Mouse (Mus musculus): ENCODE measurements around the gene Ccdc18. TPM values are rescaled to one million over a fixed set of nuclear protein-coding genes. Genes with fewer than 3 reads are reported as not detected.
"Not testable (repeated sequence)": the region's sequence is repeated elsewhere in the genome, so short reads cannot be mapped to it uniquely, and the experiment has no call there.

Gene Ccdc18
- total RNA-seq, 2 experiments from 2014 or later: 15.7 to 20.0 TPM

- ATAC-seq (replicated peaks; ENCODE audit: poor library complexity): 0 out of 2 replicates have a peak, but pooled peaks have one; percentile 29
These were observed 122.6 kb downstream of the Ccdc18 start for GRCm38 (mm10) chr5:108255259-108255658.

GRCm38 (mm10) chr5:108262722-108263121 is 130.0 kb downstream of the Ccdc18 start:
- peak; percentile 80 for ATAC-seq (replicated peaks; ENCODE audit: poor library complexity)

DNA sequence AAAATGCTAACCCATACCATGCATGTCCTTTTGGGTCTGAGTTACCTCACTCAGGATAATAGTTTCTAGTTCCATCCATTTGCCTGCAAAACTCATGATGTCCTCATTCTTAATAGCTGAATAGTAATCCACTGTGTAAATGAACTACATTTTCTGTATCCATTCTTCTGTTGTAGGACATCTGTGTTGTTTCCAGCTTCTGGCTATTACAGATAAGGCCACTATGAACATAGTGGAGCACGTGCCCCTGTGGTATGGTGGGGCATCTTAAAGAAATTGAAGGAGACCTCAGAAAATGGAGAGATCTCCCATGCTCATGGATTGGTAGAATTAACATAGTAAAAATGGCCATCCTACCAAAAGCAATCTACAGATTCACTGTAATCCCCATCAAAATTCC is 131.1 kb downstream of the Ccdc18 start:
- not testable (repeated sequence) for ATAC-seq (replicated peaks; ENCODE audit: poor library complexity)

- ATAC-seq (replicated peaks; ENCODE audit: poor library complexity): no peak
These were observed 134.3 kb downstream of the Ccdc18 start for GRCm38 (mm10) chr5:108266990-108267389.

DNA sequence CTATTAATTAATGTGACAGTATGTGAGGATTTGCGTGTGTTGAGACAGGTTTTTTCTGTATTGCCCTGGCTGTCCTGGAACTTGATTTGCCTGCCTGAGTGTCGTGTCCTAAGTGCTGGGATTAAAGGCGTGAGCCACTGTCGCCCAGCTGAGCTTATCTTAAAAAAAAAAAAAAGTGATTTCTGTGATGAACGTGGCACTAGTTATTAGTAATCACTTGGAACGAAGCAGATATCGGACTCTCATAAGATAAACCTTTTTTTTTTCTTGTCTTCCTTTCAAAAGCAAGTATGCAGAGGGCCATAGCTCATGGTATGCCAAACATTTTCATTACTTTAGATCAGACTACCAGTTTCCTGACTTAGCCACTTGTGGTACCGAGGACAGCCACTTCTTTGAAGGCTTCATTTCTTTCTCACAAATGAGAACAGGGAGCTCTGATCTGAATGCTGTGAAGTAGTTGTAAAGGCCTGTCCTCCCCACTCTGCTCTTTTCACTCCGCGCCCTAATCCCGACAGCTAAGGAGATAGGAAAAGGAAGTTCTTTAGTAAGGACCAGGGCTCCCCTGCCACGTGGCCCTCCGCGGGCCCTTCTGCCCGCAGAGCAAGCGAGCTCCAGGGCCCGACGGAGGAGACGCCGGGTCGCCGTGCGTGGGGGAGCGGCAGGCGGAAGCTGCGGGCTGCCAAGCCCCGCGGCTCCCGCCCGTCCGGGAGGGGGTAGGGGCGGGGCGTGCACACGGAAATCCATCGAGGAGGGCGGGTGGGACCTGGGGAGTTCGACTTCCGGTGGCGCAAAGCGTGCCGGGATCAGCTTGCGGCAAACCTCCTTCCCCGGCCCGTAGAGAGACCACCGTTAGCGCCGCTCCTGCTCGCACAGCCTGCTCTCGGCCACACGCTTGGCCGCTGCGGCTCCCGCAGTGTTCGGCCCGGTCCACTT is 135.7 kb downstream of the Ccdc18 start, which contains the start of gene Dr1:
Gene Dr1, plus strand, starts transcription at position 771 of the 936 bp plus-strand sequence.
- peak; percentile 80 for ATAC-seq (replicated peaks; ENCODE audit: poor library complexity)

- ATAC-seq (replicated peaks; ENCODE audit: poor library complexity): no peak
These were observed 136.6 kb downstream of the Ccdc18 start for GRCm38 (mm10) chr5:108269063-108269810.

DNA sequence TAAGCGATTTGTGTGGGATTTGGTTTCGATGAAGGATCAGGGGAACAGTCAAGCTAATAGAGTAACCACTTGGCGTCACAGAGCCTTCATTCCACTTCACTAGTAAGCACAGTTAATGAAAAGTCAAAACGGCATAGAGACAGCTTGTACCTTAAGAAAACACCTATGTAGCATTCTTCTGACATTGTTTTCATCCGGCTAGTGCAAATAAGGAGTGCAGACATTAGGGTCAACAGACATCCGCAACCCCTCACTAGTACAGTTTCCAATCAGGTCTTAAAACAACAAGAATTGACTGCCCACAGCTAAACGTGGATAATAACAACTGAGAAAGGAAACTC is 137.1 kb downstream of the Ccdc18 start:
- ATAC-seq (replicated peaks; ENCODE audit: poor library complexity): no peak

DNA sequence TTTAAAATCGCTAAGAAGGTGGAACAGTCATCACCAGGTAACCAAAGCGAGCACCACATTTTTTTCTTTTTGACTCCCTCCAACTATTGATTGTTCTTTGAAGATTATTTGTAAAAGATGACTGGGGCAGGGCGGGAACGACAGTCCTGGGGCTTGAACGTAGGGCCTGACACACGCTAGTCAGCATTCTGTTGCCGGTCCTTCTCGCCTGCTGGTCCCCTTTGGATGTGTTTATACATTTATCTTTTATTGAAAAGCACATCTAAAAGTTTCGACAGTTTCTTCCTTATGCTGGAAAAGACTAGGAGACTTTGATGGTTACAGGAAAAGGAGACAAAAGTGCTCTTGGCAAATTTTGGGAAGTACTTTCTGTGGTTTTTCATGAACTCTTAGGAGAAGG is 137.7 kb downstream of the Ccdc18 start:
- ATAC-seq (replicated peaks; ENCODE audit: poor library complexity): no peak

DNA sequence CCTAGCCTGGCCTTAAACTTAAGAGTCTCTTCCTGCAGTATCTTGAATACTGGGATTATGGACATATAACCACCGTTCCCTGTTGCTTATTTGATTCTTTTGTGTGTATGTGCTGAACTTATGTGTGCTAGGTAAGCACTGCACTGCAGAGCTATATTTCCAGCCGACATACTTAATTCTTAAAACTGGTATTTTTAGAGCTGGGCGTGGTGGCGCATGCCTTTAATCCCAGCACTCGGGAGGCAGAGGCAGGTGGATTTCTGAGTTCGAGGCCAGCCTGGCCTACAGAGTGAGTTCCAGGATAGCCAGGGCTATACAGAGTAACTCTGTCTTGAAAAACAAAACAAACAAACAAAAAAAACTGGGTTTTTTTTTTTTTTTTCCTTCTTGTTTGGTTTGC is 138.7 kb downstream of the Ccdc18 start:
- ATAC-seq (replicated peaks; ENCODE audit: poor library complexity): not testable (repeated sequence)

Other genes with a start within 250 kb of the Ccdc18 start
- gene Rpl5, start 232.4 kb upstream of the Ccdc18 start, total RNA-seq (2015): 475 and 483 TPM in 2 replicates
- 228 and 280 TPM in 2 replicates for gene Rpl5, start 232.4 kb upstream of the Ccdc18 start, total RNA-seq (2017)
- 43.3 and 48.4 TPM in 2 replicates for gene Fam69a, start 145.8 kb upstream of the Ccdc18 start, total RNA-seq (2015)
- 16.2 and 27.8 TPM in 2 replicates for gene Fam69a, start 145.8 kb upstream of the Ccdc18 start, total RNA-seq (2017)
- 101 and 125 TPM in 2 replicates for gene Mtf2, start 67.2 kb upstream of the Ccdc18 start, total RNA-seq (2015)
- gene Mtf2, start 67.2 kb upstream of the Ccdc18 start, total RNA-seq (2017): 102 and 137 TPM in 2 replicates
- gene Tmed5, start 255 bp upstream of the Ccdc18 start, total RNA-seq (2015): 97.4 and 121 TPM in 2 replicates
- 91.9 and 98.3 TPM in 2 replicates for gene Tmed5, start 255 bp upstream of the Ccdc18 start, total RNA-seq (2017)
- gene Dr1, start 136.0 kb downstream of the Ccdc18 start, total RNA-seq (2015): 82.6 and 102 TPM in 2 replicates
- 67.8 and 73.8 TPM in 2 replicates for gene Dr1, start 136.0 kb downstream of the Ccdc18 start, total RNA-seq (2017)
- 4.2 and 4.8 TPM in 2 replicates for gene Pigg, start 179.7 kb downstream of the Ccdc18 start, total RNA-seq (2015)
- gene Pigg, start 179.7 kb downstream of the Ccdc18 start, total RNA-seq (2017): 6.6 and 8.4 TPM in 2 replicates
- not detected in 2 replicates for gene Gm42517, start 235.0 kb downstream of the Ccdc18 start, total RNA-seq (2015)
- not detected in 2 replicates for gene Gm42517, start 235.0 kb downstream of the Ccdc18 start, total RNA-seq (2017)

All from megakaryocyte progenitor cell, adult 5-6 weeks (primary cell).